Mouse (Mus musculus) cortical plate, adult 2 months (tissue): ENCODE measurements around the gene Gm5142.

Experiments used
- CTCF ChIP-seq: fragments of 200-500 bp; IDR thresholded peaks from 2 replicates; pipeline ENCODE4 v1.5.1; 2011; ENCODE audit warnings: mild to moderate bottlenecking, control low read depth, low read length; ENCODE audit not compliant: insufficient read depth; ENCODE audit errors: extremely low read depth
- POLR2A ChIP-seq: fragments of 200-500 bp; IDR thresholded peaks from 2 replicates; pipeline ENCODE4 v1.6.1; 2011; ENCODE audit warnings: mild to moderate bottlenecking, low read length, control low read depth; ENCODE audit not compliant: insufficient read depth; ENCODE audit errors: extremely low read depth

DNA sequence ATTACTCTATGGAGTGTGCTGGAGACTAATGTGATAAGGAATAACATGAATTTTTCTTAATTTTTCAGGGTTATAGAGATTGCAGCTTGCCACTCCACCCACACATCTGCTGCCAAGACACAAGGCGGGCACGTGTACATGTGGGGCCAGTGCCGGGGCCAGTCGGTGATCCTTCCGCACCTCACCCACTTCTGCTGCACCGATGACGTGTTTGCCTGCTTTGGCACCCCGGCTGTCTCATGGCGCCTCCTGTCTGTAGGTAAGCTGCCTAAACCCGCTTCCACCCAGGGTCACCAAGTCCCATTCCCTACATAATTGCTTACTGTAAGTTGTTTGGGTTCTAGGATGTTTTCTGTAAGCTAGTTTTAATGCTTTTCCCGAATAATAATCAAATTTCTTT, 47.7 kb upstream of the Gm5142 start:
- no peak for TF ChIP-seq POLR2A
- TF ChIP-seq CTCF = no peak
